Mouse (Mus musculus) intestine, embryonic 16.5 days (tissue): ENCODE measurements at regions not wholly inside any gene's neighbourhood (a gene's known extent, or its start where the extent isn't known, plus 50 kb on each side); places are given as distances from the start of the nearest gene placed in this dataset.

Experiments
- ATAC-seq: fragments of 200-750 bp; cut with Nextera tagmentation; 2 replicates; pipeline ENCODE4 v1.8.0; 2017; ENCODE audit warnings: moderate TSS enrichment, moderate library complexity
- H3K27ac ChIP-seq: fragments of 300-500 bp; sonication (generic); 2 replicates; pipeline ENCODE4 v1.5.1; 2014; ENCODE audit warnings: mild to moderate bottlenecking, low read length
- H3K27me3 ChIP-seq: fragments of 300-500 bp; sonication (generic); replicated peaks from 2 replicates; pipeline ENCODE4 v1.6.1; 2014; ENCODE audit warnings: low read length, control low read depth, mixed read lengths; ENCODE audit not compliant: control insufficient read depth, insufficient read depth
- H3K36me3 ChIP-seq: fragments of 300-500 bp; sonication (generic); 2 replicates; pipeline ENCODE4 v1.6.1; 2014; ENCODE audit warnings: low read length, control low read depth; ENCODE audit not compliant: control insufficient read depth, insufficient read depth
- H3K4me1 ChIP-seq: fragments of 300-500 bp; sonication (generic); 2 replicates; pipeline ENCODE4 v1.6.1; 2014; ENCODE audit warnings: low read length, control low read depth, mixed read lengths; ENCODE audit not compliant: control insufficient read depth, insufficient read depth
- H3K4me2 ChIP-seq: fragments of 300-500 bp; sonication (generic); 2 replicates; pipeline ENCODE4 v1.6.1; 2014; ENCODE audit warnings: low read depth, low read length, control low read depth
- H3K4me3 ChIP-seq: fragments of 300-500 bp; sonication (generic); 2 replicates; pipeline ENCODE4 v1.5.1; 2014; ENCODE audit warnings: mild to moderate bottlenecking, low read length
- H3K9ac ChIP-seq: fragments of 300-500 bp; sonication (generic); 2 replicates; pipeline ENCODE4 v1.6.1; 2014; ENCODE audit warnings: low read depth, low read length
- H3K9me3 ChIP-seq: fragments of 300-500 bp; sonication (generic); 2 replicates; pipeline ENCODE4 v1.6.1; 2016; ENCODE audit warnings: low read length, control low read depth; ENCODE audit not compliant: control insufficient read depth
- WGBS: fragments of 180-500 bp; shearing (Covaris S2); extraction: QIAGEN DNeasy Blood & Tissue Kit; methylation state at CpG from one replicate; pipeline ENCODE4 v1.1.7; 2014; 5-methylcytosine and 5-hydroxymethylcytosine counted together

- Histone ChIP-seq H3K4me3 (no peak overlapping the region), H3K36me3 (no peaks in the 10 kb centered on the region), H3K4me2 (no peak overlapping the region), H3K9ac (no peak overlapping the region), H3K9me3 (no peaks in the 10 kb centered on the region), H3K4me1 (no peaks in the 10 kb centered on the region), H3K27ac (no peak overlapping the region), H3K27me3 (no peaks in the 10 kb centered on the region)
- 79% methylated on average over 1 of the region's 1 CpGs for WGBS
- no peak for ATAC-seq
Measured at GRCm38 (mm10) chr12:13776687-13777086, 375.2 kb downstream of the Fam84a start.

DNA sequence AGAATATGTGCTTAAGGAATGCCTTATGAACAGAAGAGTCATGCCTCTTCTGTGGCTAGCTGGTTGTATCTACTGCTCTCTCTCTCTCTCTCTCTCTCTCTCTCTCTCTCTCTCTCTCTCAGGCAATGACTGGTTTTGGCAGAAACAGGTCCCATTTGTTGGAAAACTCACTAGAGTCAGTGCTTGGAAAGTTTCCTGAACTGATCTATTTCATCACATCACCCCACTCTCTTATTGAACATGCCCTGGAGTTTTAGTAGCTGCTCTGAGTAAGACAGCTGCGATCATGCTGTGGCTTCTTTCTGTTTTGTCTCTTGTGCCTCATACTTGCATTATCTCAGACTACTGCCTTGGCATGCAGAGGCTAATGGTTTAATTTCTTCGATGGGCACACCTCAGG, 382.2 kb downstream of the Fam84a start:
- Histone ChIP-seq H3K9ac (no peak overlapping the region), H3K9me3 (no peaks in the 10 kb centered on the region), H3K4me3 (no peak overlapping the region), H3K27me3 (no peaks in the 10 kb centered on the region), H3K4me2 (no peak overlapping the region), H3K4me1 (no peaks in the 10 kb centered on the region), H3K36me3 (no peaks in the 10 kb centered on the region), H3K27ac (no peak overlapping the region)
- 86% methylated on average over 2 of the region's 2 CpGs for WGBS
- ATAC-seq = no peak

DNA sequence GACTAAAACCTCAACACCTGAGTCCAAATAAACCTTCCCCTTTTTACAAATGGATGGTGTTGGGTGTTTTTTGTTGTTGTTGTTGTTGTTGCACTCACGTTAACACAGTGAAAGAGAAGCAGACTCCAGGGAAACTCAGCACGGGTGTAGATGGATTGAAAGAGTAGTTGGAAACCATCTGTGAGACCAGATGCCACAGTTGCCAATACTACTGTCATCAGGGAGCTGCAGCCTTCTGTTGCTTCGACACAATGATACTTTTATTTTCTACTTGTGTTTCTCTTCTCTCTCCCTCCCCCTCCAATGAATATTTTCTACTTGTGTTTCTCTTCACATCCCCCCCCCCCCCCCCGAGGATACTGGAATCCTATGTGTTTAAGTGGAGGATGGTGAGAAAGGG, 382.7 kb downstream of the Fam84a start:
- 84% methylated on average over 4 of the region's 4 CpGs for WGBS
- Histone ChIP-seq H3K4me3 (no peak overlapping the region), H3K4me2 (no peak overlapping the region), H3K36me3 (no peaks in the 10 kb centered on the region), H3K4me1 (no peaks in the 10 kb centered on the region), H3K9me3 (no peaks in the 10 kb centered on the region), H3K27me3 (no peaks in the 10 kb centered on the region), H3K27ac (no peak overlapping the region), H3K9ac (no peak overlapping the region)
- no peak for ATAC-seq

- Histone ChIP-seq H3K4me3 (no peak overlapping the region), H3K27me3 (no peaks in the 10 kb centered on the region), H3K4me1 (no peaks in the 10 kb centered on the region), H3K9me3 (no peaks in the 10 kb centered on the region), H3K27ac (no peak overlapping the region), H3K4me2 (no peak overlapping the region), H3K9ac (no peak overlapping the region), H3K36me3 (no peaks in the 10 kb centered on the region)
- no peak for ATAC-seq
- WGBS = 94% methylated on average over 3 of the region's 3 CpGs
Measured at GRCm38 (mm10) chr12:13766486-13766885, 385.4 kb downstream of the Fam84a start.

DNA sequence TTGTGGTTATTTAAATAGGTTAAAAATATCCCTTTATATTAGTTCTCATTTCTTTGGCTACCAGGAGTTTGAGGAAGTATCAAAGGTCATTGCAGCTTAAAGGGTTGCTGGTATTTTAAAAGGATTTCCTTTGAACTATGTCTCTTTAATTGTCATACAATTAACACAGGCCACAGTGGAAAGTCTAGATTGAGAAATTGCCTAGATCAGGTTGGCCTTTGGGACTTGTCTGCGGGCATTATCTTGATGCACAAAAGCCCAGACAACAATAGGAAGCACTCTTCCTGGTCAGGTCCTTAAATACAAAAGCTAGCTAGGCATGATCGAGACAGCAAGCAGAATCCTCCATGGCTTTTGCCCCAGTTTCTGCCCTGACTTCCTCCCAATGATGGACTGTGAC, 398.0 kb downstream of the Fam84a start:
- H3K4me3 ChIP-seq = no peak overlapping the region
- WGBS = 72% methylated on average over 2 of the region's 2 CpGs
- no peak overlapping the region for H3K27ac ChIP-seq
- no peak overlapping the region for H3K9ac ChIP-seq
- ATAC-seq = peak; percentile 84
- H3K4me1 ChIP-seq = no peaks in the 10 kb centered on the region
- H3K9me3 ChIP-seq = no peaks in the 10 kb centered on the region
- no peaks in the 10 kb centered on the region for H3K27me3 ChIP-seq
- H3K36me3 ChIP-seq = no peaks in the 10 kb centered on the region
- no peak overlapping the region for H3K4me2 ChIP-seq

GRCm38 (mm10) chr12:13744323-13744931, 407.4 kb downstream of the Fam84a start:
- Histone ChIP-seq H3K9me3 (no peaks in the 10 kb centered on the region), H3K4me2 (no peak overlapping the region), H3K27ac (no peak overlapping the region), H3K27me3 (no peaks in the 10 kb centered on the region), H3K4me3 (no peak overlapping the region), H3K36me3 (no peaks in the 10 kb centered on the region), H3K4me1 (no peaks in the 10 kb centered on the region), H3K9ac (no peak overlapping the region)
- ATAC-seq = no peak
- WGBS = 67% methylated on average over 2 of the region's 2 CpGs

- Histone ChIP-seq H3K27ac (peak overlapping the region; percentile 26), H3K27me3 (no peaks in the 10 kb centered on the region), H3K4me2 (no peak overlapping the region), H3K9me3 (no peaks in the 10 kb centered on the region), H3K36me3 (no peaks in the 10 kb centered on the region), H3K4me1 (no peaks in the 10 kb centered on the region), H3K4me3 (no peak overlapping the region), H3K9ac (no peak overlapping the region)
- WGBS = 58% methylated on average over 2 of the region's 2 CpGs
- ATAC-seq = peak; percentile 83
Measured at GRCm38 (mm10) chr12:13729901-13730637, 421.8 kb downstream of the Fam84a start.

- ATAC-seq = peak; percentile 47
- no peaks in the 10 kb centered on the region for H3K36me3 ChIP-seq
Measured at GRCm38 (mm10) chr12:13728986-13729385, 422.9 kb downstream of the Fam84a start.

GRCm38 (mm10) chr12:13724511-13724910, 427.3 kb downstream of the Fam84a start:
- no peak overlapping the region for H3K4me3 ChIP-seq
- 52% methylated on average over 2 of the region's 2 CpGs for whole genome bisulfite sequencing
- H3K9me3 ChIP-seq = no peaks in the 10 kb centered on the region
- no peak overlapping the region for H3K4me2 ChIP-seq
- H3K36me3 ChIP-seq = no peaks in the 10 kb centered on the region
- ATAC-seq = no peak
- no peaks in the 10 kb centered on the region for H3K4me1 ChIP-seq
- no peaks in the 10 kb centered on the region for H3K27me3 ChIP-seq
- no peak overlapping the region for H3K9ac ChIP-seq
- no peak overlapping the region for H3K27ac ChIP-seq

More at GRCm38 (mm10) chr12:13728986-13729385, 422.9 kb downstream of the Fam84a start:
- Histone ChIP-seq H3K27me3 (no peaks in the 10 kb centered on the region), H3K4me3 (no peak overlapping the region), H3K4me1 (no peaks in the 10 kb centered on the region), H3K9me3 (no peaks in the 10 kb centered on the region), H3K9ac (no peak overlapping the region), H3K27ac (no peak overlapping the region), H3K4me2 (no peak overlapping the region)
- WGBS = 73% methylated on average over 4 of the region's 4 CpGs
